Mouse (Mus musculus) retina, postnatal 7 days (tissue): ENCODE results near the gene Postn.

Experiments used
- DNase-seq: peaks from one replicate; pipeline ENCODE4 v3.0.0-alpha.2; 2012; ENCODE audit warnings: low read depth, low spot score

Gene Postn

DNA sequence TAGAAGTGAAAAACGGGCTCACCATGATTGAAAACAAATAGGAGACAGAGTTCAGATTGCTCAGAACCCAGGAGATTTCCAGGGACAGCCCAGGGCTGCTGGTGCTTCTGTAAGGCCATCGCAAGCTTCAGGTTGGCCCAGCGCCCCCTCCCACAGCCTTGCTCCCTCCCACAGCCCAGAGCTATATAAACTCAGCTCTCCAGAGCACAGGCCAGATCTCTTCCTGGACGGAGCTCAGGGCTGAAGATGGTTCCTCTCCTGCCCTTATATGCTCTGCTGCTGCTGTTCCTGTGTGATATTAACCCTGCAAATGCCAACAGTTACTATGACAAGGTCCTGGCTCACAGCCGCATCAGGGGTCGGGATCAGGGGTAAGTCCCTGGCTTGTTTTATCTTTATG is at the start of gene Postn:
Postn (plus strand) TSS at position 213 of the 400 bp plus-strand sequence.
- DNase-seq: no peak

DNA sequence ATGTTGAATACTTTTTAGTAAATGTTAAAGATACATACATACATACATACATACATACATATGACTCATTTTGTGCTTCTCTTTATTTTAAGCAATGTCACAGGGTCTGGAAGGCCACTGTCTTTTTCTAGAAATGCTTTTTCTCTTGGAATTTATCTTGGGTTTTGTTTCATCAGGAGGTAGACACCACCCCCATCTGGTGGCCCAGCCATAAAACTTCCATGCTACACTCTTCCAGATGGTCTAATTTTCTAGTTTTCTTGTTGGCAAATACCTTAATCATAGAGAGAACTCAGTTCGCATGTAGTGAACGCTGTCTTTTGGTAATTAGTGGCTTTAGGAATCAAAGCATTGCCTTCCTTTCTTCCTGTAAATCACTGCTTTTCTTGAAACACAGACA is 46.9 kb upstream of the Postn start:
- DNase-seq: no peak

DNA sequence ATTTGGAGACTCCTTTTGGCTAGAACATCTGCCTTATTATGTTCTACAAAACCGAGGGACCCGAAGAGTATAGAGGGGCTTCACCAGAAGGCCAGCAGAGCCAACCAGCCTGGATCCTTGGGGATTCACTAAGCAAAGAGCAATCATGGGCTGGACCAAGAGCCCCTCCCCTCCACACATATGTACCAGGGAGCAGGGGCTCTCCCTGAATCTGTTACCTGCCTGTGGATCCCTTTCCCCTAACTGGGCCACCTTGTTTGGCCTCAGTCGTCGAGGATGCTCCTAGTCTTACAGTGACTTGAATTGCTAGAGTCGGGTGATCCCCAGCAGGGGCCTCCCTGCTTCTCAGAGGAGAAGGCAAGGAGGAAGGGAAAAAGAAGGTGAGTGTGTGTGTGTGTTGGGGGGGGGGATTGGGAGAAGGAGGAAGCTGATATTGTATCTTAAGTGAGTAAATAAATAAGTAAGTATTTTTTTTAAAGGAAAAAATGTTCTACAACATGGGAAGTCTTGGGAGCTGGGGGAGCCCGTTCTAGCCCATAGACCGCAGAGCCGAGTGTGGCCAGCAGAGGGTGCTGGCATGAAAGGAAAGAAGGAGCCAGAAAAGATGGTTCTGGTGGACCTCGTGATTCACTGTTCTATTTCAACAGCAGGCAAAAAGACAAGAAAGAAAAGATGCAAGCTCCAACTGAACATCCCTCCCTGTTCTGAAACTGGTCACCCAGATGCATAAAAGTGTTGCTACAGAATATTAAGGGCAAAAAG is 7.8 kb upstream of the Postn start:
- peak; percentile 38 for DNase-seq

DNA sequence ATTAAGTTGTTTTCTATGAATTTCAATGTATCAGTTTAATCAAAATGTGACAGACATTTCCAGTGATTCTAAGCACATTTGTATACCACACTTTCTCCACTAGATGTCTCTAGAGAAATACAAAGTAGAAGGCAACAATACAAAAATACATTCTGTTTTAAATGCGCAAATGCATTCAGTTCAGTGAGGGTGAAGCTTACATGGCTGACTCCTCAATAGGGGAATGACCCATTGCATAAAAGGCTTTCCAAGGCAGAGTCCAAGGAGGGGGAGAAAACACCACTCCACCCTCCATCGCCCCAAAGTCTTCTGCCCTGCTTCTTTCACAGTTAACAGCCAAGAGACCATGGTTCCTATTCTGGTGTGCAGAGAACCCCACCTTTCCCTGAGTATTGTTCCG is 3.3 kb upstream of the Postn start:
- peak; percentile 14 for DNase-seq

DNA sequence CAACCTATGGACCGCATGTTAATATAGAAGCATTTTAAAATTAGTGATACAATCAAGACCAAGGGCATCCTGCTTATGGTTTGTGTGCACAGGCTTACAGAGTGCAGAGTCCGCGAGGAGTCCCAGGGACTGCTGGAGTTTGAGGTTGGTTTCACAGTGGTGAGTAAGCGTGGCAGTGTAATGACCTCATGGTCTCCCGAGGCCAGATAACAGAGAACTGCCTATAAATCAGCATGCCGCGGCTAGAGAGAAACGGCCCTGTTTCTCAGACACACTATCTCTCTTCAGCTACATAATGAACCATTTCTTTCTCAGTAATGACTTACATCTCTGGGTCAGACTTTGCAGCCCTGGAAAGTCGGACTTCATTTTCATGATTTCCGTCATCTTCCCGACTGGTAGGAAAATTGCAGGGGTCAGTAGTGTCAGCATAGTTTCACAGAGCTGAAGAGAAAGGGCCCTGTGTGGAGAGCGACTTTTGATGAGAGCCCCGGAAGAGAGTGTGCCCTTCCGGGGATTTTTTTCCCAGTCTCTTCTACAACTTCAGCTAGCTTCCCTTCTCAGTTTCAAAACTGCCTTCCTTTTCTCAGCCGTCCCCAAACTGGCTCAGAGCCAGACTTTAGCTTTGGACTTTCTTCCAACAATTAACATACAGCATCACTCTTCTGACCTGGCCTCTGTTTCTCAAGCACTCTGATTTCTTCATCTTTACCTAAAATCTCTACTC is 2.3 kb upstream of the Postn start:
- DNase-seq: no peak

DNA sequence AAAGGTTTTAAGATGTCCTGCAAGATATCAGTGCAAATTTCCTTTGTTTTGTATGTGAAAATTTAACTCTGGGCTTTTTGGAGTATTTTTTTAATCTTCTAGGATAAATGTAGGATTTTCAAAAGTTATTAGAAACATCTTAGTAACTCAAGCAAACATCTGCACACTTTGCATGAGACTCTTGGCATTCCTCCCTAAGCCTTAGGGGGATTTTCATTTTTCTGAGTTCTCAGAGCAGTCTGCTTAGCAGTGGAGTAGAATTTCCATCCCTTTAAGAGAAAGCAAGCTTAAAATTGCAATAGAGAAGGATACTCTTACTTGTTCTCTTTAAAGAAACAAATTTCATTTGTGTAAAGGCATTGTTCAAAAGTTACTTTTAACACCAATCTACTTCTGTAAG is 747 bp downstream of the Postn start:
- DNase-seq: no peak

DNA sequence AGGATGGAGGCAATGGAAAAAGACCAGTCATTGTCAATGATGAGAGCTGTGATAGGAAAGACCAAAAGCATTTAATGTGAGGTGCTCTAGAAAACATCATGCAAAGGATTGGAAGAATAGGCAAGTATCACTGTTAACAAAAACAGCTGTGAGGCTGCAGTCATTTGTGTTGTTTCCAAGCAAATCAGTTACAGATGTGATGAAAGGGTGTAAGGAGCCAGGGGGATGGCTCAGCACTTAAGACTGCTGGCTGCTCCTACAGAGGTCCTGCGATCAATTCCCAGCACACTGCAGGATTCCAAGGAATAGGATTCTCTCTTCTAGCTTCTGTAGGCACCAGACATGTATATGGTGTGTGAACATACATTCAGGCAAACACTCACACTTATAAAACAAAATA is 10.1 kb downstream of the Postn start:
- DNase-seq: no peak

DNA sequence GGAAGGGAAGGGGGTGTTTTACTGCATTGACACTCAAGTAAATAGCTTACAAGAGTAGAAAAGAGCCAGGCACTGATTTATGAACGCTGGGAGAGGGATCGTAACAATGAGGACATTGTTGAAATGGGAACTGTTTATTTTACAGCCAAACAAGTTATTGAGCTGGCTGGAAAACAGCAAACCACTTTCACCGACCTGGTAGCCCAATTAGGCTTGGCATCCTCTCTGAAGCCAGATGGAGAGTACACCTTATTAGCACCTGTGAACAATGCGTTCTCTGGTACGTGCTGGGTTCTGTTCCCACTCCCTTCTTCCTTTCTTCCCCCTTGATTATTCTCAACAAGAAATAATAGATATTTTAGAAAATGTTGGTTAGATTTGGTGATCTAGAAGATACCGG is 11.7 kb downstream of the Postn start:
- no peak for DNase-seq

DNA sequence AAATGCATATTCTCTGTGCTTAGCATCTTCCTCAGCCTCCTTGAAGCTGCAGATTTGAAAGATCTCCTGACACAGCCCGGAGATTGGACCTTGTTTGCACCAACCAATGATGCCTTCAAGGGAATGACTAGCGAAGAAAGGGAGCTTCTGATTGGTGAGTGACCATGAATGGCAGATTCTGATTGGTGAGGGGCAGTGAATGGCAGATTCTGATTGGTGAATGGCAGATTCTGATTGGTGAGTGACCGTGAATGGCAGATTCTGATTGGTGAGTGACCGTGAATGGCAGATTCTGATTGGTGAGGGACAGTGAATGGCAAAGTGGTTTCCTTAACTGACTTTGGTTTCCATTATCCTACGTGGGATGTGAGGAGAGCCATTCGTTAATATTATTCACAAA is 15.1 kb downstream of the Postn start:
- no peak for DNase-seq

DNA sequence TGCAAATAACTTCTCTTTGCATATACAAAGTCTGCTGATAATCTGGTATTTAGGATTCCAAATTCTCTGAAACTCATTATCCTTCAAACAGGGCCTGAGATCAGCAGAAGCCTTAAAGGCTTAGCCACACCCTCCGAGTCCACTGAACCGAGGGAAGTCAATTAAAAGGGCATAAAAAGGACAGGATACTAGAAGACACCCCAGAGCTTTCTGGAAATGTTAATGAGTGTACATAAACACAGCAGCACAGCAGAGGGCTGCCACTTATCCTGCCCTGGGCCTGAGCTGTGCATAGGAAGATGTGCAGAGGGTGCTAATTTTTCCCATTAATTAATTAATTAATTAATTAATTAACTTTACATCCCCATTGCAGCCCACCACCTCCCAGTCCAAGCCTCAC is 16.7 kb downstream of the Postn start:
- DNase-seq: no peak

DNA sequence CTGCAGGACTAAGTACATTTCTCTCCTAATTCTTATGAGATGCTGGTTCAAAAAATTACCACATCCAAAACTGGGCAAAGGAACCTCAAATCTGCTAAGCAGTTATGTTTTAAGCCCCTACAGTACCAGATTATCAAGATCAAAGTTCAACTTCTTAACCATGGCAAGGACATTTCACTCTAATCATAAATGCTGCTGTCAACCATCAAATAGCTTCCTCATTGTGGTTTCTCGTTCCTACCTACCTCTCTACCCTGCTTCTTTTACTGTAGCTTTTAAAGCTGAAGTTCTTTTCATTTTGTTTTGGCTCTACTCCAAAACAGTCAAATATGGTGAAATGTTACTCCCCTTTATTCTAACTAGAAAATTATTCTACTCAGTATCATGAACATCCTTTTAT is 17.2 kb downstream of the Postn start:
- DNase-seq: no peak

DNA sequence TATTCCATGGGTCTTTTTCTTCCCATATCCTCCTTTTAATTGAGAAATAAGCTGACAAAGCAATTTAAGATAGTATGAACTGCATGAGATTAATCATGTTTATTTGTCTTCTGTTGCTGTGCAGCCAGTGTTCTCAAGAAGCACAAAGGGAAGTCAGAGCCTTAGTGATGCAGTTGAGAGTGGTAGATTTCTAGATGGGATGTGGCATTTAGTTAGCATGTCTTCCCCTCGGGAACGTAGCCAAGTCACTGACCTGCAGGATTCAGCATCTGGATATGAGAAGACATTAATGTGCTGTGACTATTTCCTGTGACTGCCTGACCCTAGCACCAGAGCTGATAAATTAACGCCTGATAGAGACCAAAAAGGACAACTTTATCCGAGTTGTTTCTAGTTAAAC is 19.1 kb downstream of the Postn start:
- no peak for DNase-seq

DNA sequence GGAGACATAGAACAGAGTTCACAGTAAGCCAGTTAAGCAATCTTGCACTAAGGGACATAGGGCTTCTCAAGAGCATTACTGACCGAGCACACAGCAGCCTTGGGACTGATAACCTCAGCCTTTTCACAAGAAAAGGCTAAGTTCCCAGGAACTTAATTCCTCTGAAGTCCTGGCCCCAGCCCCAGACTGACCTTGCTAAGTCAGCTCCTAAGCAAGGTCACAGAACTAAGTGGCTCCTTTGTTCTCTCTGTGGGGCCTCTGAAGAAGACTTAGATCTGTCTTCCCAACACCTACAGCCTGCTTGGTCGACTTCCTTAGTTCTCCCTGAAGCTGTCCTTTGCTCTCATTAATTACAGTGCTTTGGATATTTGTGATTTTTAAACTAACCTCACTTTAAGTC is 38.4 kb downstream of the Postn start:
- no peak for DNase-seq

DNA sequence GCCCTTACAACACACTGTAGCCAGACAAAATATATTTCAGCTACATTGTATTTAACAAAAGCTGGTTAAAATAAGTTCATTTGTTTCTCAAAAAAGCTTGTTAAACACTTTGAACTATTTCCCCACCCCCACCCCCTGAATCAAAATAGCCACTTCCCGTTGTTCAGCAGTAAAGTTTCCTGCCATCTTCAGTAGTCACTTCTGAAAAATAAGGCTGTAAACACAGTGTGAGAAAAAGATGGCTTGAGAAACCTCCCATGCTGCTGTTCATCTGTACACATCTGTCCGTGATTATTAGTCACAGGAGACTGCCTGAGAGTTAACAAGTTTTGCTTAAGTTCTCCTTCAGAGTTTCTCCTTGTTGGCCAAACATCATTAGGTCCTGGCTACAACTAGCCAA is 39.0 kb downstream of the Postn start:
- DNase-seq: no peak

DNA sequence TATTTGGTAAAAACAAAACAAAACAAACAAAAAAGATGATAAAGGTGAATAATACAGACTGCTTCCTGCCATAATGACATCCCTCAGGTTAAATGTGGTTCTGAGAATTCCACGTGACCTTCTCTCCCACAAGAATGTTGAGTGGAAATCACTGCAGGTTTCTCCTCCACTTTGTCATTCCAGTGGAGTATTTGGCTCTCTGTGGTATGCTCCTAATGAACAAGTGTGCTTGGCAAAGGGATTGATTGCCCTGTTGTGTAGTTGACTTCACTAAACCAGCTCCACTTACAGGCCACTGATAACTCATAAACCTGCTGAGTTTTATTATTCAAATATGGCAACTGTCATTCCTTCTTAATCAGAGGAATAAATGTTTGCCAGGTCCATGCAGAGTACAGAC is 39.7 kb downstream of the Postn start:
- no peak for DNase-seq

DNA sequence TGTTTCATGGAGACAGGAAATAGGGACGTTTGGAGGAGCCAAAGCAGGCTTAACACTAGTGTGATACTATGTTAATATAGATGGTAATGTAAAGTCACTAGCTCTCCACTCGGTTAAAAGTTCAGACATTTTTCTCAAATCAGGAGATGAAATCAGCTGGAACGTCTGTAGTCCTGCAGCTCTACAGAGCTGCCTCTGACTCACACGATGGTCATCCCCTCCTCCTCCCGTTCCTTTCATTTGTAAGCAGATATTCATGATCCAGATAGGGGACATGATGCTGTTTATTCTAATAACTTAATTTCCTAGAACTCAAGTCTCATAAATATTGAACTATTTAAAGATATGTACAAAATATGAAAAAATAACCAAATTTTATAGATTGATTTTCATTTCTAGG is 40.8 kb downstream of the Postn start:
- DNase-seq: no peak

DNA sequence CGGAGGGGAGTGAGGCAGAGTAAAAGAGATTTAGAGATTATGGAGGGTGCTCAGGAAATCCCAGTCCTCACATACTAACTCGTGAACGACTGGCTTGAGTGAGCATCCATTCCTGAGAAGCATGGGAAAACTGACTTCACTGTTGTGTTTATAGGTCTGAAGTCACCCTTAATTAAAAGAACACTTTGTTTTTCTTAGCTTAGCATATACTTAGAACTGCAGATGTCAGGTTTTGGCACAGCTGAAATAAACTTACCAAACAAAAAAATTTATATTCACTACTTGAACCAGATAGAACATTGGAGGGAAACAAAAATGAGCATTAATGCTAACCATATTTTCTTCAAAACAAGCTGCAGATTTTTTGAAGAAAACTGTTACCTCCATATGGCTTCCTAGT is 42.9 kb downstream of the Postn start:
- no peak for DNase-seq

DNA sequence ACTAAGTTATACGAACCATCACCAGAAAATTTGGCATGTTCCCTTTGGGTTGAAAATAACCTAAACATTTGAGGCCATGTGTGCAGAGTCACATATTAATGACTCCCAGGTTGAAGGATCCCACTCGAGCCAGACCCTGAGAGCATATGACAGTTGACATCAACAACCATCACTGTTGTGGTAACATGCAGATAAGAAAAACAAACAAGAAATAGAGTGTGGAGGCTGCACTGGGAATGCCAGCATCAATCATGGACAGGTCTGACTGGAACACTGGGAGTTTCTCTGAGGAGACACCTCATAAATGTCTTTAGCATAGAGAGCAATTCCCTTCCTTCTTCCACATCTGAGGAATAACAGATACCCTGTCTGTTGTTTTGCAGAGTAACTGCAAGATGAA is 45.7 kb downstream of the Postn start:
- DNase-seq: no peak

DNA sequence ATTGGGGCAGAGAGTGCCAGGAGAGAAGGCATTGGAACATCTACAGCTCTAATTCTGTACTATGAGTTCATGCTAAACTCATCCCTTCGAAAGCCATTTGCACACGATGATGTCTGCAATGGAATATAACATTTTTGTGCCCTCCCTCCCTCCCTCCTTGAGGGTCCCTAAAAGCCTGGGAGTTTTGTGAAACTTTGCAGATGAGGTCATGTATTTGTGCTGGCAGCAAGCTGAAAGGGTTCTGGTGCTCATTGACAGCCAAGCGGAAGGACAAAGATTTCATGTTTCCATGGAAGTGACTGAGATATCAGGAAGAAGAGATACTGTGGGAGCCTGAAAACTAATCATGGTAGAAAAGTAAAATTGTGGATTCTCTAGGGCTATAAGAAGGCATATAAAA is 50.1 kb downstream of the Postn start:
- no peak for DNase-seq

DNA sequence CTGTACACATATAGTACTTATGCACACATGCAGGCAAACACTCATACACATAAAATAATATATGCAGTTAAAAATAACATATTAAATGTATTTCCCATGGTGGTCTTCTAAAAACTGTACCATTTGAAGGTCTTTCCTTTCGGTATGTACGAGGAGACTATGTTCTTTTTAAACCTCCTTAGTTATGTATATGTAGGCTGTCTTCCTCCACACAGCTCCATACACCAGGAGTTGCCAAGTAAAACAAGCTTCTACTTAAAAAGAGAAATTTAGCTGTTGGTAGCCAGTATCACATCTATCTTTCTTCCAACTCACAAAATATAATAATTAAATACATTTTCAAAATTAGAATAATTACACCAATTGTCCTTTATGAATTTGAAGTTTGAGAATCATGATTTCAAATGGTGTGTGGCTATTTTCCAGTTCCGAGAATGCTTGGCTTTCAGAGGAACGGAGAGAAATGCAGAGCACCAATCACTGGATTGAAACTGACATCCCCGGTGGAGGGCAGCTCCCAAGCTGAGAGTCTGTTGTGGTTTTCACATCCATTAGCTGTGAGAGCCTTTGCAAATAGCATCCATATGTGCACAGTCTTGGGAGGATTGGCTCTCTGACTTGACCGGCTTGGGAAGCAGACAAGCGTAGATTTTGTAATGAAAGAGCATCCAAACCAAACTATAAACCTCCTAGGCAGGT is 52.1 kb downstream of the Postn start:
- DNase-seq: no peak

DNA sequence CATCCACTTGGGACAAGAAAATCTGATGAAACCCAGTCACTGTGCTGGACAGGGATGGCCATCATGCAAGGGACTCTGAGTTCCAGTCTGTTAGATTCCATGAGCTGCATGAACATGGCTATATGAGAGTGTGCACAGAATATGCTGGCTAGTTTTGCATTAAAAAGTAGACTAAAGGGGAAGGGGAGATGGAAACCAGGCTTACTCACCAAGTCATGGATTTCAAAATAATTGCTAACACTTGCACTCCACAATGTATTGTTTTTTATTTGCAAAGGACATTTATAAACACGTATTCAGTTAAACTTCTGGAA is 52.6 kb downstream of the Postn start:
- no peak for DNase-seq

DNA sequence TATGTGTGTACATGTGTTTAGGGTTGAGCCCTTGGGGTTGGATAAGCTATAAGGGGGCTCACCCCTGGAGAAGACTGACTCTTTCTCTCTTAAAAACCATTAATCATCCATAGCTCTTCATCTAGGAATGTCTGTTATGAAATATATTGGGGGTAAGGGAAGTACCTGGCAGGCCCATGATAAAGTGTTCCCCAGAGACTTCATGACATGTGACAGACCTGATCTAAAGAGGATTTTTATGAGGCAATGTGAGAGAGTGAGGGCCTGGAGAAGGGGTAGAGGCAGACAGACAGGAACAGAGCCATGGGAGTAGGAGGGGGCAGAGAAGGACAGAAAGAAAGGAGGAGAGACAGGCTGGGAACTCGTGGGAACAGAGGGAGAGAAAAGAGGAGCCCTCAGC is 53.5 kb downstream of the Postn start:
- DNase-seq: no peak

DNA sequence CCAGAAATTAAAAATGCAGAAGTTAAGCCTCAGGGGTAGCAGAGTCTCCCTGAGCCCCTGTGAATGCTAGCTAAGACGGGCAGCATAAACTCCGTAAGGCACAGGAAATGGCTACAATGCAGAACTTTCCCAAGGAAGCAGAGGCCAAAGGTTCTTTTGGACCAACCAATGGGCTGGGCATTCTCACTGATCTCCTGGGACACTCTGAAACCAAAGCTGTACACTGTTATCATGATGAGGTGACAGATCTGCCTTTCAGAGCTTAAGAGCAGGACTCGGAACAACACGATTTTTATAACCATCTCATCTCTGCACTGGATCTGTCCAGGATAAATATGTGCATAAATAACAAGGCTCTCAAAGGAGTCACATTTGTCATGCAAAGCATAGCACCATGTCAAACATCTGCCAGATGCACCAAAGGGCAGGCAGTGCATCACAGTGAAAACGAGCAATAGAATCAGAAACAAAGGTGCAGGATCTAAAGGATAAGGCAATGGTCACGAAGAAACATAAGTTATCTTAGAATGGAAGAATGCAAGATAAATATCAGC is 57.0 kb downstream of the Postn start:
- no peak for DNase-seq
